Mouse (Mus musculus) left cerebral cortex, adult 11 months (tissue): ENCODE results near the gene Nrf1.

Experiments used
- DNase-seq: peaks from one replicate; pipeline ENCODE4 v3.0.0; 2022; ENCODE audit warnings: low spot score

Nrf1 gene

DNA sequence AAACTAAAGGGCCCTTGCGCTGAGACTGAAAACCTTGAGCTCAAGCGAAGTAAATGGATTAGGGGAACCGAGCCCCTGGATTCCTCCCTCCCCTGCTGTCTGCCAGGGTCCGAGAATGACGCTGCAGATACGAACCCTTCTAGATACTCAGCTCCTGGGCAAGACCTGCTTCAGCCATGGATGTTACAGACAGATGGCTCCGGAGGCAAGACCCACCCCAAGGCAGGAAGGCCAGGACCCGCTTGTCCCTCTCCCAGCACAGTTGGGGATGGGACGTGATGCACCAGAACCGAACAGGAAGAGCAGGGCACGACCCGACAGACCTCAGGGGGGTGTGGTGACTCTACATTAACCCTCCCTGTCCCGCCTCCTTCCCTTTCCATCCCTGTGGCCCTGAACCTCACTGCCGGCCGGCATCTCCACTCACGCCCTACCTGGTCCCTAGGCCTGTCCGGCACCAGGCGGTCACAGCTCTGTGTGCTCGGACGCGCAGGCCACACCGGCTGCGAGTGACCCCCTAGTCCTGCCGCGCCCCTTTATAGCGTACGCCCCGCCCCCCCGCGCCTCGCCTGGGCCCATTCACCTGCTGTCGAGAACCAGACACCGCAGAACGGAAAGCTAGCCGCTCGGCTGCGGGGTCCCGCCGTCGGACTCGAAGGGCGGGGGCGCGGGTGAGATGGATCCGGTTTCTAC lies 127.6 kb downstream of the Nrf1 start:
- DNase-seq, result no peak

DNA sequence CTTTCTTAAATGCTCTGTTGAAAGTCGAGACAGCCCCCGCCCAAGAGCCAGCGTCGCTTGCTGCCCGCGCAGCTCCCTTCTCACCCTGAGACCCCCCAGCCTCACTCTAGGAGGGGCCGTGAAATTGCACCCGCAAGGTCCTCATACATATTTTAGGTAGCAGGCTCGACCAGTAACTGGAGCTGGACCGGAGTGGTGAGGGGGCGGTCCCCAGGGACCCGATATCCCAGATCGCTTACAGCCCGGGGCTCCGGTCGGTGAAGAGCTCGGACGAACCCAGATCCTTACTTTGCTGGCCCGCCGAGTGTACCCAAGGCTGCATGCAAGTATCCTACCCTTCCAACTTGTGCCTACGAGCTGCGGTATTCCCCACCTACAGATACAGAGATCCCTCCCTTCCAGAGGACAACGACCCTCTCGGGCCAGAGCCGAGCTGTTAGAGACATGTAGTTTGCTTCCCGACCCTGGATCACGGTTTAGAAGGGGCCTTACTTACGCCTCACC lies 128.2 kb downstream of the Nrf1 start:
- no peak for DNase-seq

DNA sequence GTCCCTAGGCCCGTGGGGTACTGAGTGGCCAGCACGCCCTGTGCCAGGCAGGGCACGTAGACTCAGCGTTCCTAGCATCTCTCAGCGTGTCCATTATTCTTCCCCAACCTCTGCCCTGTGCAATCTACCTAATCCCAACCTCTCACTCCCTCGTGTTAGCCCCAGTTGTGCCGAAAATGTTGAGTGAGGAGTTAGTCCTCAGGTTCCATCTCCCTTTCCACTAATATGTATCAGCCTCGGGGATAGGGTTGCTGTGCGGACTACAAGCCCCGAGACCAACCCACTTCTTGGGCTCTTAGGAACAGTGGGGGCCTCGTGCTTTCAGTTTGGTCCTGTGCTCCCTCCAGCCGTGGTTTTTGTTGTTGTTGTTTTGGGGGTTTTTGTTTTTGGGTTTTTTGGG lies 128.7 kb downstream of the Nrf1 start:
- no peak for DNase-seq

DNA sequence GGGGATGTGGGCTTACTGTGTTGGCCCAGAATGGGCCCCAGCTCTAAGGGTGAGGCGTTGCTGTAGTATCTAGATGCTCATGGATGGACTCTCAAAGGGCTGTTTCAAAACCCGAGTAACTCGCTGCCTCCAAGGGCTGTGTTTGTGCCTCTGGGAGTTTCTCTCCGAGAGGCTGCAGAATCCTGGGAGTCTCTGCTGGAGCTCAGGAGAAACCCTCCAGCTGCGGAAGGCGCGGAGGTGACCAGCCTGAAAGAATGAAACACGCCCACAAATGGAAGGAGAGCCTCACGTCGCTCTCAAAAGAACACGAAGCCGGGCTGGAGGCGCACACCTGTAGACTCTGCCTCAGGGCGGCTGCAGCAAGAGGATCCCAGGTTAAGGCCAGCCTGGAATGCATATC lies 129.5 kb downstream of the Nrf1 start:
- no peak for DNase-seq

DNA sequence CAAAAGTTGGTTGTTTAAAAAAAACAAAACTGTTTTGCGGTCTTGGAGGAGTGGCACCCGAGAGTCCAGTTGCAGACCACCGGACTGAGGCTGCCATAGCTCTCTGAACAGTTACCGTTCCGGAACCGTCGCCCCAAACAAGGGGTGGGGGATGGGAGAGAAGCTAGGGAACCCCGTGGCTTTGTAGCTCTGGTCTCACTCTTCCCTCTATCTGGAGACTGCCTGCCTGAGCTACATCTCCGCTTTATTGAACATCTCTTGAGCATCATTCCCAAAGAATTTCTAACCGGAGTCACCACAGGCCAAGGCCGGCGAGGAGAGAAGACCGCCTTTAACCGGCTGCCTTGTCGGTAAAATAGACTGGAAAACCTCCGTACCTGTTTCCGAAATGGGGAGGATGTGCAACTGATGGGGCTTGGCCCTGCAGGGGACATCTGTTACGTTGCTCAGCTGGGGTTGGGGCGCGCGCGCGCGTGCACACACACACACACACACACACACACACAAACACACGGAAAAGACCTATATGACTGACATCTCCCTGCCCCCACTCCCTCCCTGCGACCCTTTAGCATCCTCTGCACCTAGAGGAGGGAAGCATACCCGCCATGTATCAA lies 130.3 kb downstream of the Nrf1 start:
- DNase-seq, result no peak

DNA sequence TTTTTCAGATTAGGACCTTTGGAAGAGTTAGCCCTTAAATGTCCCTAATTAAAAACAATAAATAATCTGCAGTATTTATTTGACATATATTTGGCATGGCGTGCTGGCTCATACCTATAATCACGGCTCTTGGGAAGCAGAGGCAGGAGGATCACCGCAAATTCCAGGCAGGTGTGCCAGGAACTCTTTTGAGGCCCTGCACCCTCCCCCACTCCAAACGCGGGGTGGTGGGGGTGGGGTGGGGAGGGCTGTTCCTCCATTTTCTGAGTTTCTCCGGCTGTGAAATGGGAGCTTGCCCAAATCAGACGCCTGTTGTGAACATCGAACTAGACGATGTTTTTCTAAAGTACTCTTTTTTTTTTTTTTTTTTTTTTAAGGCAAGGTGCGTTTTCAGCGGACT lies 131.3 kb downstream of the Nrf1 start:
- DNase-seq, result no peak

DNA sequence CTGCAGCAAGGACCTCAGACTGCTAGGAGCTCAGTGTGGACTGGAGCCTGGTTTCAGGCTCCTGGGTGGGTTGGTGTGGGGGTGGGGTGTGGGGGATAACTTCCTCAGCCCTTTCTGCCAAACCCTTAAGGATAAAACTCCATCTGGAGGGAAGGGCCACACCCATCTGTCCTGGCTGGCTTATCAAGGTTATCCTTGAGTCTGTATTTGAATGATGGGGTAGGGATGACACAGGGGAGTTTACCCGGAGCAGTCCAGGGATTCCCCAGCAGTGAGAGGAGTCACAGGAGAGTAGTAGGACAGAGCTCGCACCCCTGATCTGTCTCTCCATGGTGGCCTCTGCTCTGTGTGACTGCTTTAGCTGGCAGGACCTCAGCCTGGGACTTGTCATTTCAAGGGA lies 132.5 kb downstream of the Nrf1 start:
- DNase-seq, result no peak

DNA sequence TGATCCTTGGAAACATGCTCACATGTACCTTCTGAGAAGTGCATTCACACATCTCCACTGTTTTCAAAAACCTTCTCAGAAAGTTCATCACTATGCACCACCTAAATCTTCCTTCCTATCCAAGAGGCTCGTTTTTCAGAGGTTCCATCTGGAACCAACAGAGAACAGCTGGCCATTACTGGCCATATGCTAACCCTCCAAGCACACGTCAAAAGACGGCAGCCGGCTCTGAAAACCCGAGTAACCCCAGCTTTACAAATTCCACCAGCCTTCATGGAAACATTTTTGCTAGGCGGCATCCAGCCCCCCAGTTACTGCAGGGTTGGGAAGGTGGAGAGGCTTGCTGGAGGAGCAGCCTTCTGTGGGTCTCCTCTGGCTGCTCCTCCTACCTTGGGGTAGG lies 134.2 kb downstream of the Nrf1 start:
- no peak for DNase-seq

DNA sequence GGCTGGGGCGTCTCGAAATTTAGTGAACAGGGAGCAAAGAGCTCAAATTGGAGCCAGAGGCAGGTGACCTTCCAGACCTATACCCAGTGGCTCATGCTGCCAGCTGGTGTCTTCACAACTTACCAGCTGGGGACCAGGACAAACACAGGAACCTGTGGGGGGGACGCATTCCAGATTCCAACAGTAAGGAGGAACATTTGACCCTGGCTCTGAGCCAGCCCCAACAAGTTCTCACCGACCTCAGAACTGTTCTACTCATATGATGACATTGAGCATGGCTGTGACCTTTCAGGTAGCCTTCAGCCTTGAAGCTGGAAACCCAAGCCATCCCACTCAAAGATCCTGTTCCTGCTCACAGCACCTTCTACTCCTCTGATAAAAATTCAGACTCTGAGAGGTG lies 135.8 kb downstream of the Nrf1 start:
- DNase-seq, result no peak

DNA sequence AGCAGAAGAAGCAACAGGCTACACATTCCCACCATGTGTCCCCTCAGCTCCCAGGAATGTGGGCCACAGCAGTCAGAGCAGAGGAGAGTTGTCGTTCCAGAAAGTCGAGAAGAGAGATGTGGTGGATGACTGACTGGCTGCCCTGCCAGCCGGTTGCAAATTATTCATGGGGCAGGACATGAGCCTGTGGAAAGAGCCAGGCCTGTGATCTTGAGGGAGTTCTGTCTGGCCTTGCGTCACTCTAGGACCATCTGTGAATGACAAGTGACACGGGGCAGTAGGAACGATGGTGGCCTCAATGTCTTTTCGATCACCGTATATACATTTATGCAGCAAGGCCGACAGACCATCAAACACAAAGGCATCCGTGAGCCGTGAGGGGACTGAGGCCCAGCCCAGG lies 147.9 kb downstream of the Nrf1 start:
- no peak for DNase-seq

DNA sequence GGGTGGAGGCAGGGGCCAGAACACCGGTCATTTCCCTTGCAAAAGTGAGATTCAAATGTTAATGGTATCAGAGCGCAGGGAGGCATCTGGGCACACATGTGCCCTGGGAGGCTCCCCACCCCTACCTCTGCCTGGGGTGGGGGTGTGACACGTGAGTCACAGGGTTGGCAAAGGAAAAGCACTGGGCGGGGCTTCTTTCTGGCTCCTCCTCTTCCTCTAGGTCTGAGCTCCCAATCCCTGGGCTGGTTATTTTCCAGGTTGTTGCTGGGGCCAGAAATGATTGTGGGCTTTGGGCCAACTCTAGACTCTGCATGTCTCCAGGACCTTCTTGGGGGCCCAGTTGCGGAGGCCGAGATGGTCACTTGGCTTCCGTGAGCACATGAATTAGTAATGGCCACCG lies 148.4 kb downstream of the Nrf1 start:
- no peak for DNase-seq
